Mouse (Mus musculus): ENCODE results near the gene Pcnt. TPM values are rescaled to one million over a fixed set of nuclear protein-coding genes. Genes with fewer than 3 reads are reported as not detected.

Gene Pcnt
- polyA plus RNA-seq, 1 experiment, result 41.7 TPM

DNA sequence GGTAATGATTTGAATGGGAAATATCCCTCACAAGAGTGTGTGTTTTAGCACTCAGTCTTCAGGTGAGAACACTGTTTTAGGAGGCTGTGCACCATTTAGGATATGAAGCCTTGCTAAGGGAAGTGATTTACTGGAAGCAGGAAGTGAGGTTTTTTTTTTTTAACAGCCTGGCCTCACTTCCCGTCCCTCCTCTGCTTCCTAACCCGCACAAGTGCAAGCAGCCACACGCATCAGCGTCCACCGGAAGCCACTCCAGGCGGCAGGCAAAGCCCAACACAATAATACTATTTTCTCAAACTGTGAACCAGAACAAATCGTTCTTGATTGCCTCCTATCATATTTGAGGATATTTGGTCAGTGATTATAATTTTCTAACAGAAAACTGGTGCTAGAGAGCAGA, 90.6 kb downstream of the Pcnt start:
- Histone ChIP-seq H3K27me3 (ENCODE audit: control insufficient read depth, insufficient read depth, low read length) (no peaks in the 10 kb centered on the region), H3K27ac (ENCODE audit: control insufficient read depth, insufficient read depth, low read length) (no peak overlapping the region), H3K4me1 (replicated peaks; ENCODE audit: control insufficient read depth, insufficient read depth, low read length) (peaks cover 15% of the 10 kb centered on the region), H3K4me3 (ENCODE audit: control insufficient read depth, insufficient read depth, low read length) (no peak overlapping the region), H3K36me3 (ENCODE audit: control insufficient read depth, insufficient read depth, low read length) (peaks cover 32% of the 10 kb centered on the region)
- 85% methylated on average over 7 of the region's 7 CpGs for WGBS
- no peak for DNase-seq
- TF ChIP-seq POLR2A (IDR thresholded peaks at IDR 0.05; ENCODE audit: control insufficient read depth, extremely low read depth, insufficient read depth, low read length, poor library complexity), result no peak
- no peak for TF ChIP-seq CTCF (IDR thresholded peaks at IDR 0.05; ENCODE audit: borderline replicate concordance, control insufficient read depth, extremely low read depth, insufficient read depth, low read length, poor library complexity)

DNA sequence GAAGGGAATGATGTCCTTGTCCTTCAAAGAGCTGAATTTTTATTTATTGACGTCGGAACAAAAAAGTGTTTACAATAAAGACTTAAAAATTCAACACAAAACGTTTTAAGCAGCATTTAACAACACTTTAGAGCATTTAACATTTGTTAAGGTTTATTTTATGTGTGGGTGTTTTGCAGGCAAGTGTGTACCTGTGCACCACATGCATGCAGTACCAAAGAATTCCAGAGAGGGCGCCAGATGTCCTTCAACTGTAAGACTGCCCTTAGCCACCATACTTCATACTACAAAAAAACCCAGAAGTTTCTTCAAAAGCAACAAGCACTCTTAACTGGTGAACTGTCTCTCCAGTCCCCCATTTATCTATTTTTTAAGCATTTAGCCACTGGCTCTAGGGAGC, 96.0 kb downstream of the Pcnt start:
- WGBS, result 14% methylated on average over 4 of the region's 4 CpGs
- H3K27me3 ChIP-seq (ENCODE audit: control insufficient read depth, insufficient read depth, low read length), result 0 out of 2 replicates have a peak, but pooled peaks cover 4% of the 10 kb centered on the region
- peak; percentile 60 for DNase-seq
- H3K36me3 ChIP-seq (ENCODE audit: control insufficient read depth, insufficient read depth, low read length), result peaks cover 11% of the 10 kb centered on the region
- no peak overlapping the region for H3K4me3 ChIP-seq (ENCODE audit: control insufficient read depth, insufficient read depth, low read length)
- no peak overlapping the region for H3K27ac ChIP-seq (ENCODE audit: control insufficient read depth, insufficient read depth, low read length)
- peaks cover 9% of the 10 kb centered on the region; the same call in 1 of the 2 replicates for H3K4me1 ChIP-seq (replicated peaks; ENCODE audit: control insufficient read depth, insufficient read depth, low read length)
- TF ChIP-seq POLR2A (IDR thresholded peaks at IDR 0.05; ENCODE audit: control insufficient read depth, extremely low read depth, insufficient read depth, low read length, poor library complexity) (no peak), CTCF (IDR thresholded peaks at IDR 0.05; ENCODE audit: borderline replicate concordance, control insufficient read depth, extremely low read depth, insufficient read depth, low read length, poor library complexity) (no peak)

DNA sequence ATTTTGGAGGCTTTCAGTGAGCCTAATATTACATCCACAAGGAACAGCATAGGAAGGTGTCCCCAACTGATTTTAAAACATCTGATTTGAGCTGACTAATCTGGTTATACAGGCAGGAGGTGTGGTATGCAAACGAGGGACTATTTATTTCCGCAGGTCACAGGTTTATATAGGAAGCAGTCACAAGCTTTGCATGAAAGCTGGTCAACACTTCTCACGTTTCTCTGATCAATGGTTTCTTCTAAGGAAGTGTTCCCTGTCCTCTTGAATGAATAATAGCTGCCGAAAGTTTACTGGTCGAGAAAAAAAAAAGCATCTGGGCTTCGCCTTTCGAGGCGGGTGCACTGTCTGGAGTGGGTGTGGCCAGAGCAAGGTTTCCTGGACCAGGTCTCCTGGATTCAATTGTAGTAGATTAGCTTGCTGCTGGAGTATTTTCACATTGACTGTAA, 96.5 kb downstream of the Pcnt start:
- Histone ChIP-seq H3K27ac (ENCODE audit: control insufficient read depth, insufficient read depth, low read length) (no peak overlapping the region), H3K4me3 (ENCODE audit: control insufficient read depth, insufficient read depth, low read length) (0 out of 2 replicates have a peak overlapping the region, but pooled peaks have one; percentile 4), H3K4me1 (replicated peaks; ENCODE audit: control insufficient read depth, insufficient read depth, low read length) (peaks cover 9% of the 10 kb centered on the region; the same call in 1 of the 2 replicates), H3K36me3 (ENCODE audit: control insufficient read depth, insufficient read depth, low read length) (peaks cover 6% of the 10 kb centered on the region; the same call in 1 of the 2 replicates), H3K27me3 (ENCODE audit: control insufficient read depth, insufficient read depth, low read length) (0 out of 2 replicates have a peak, but pooled peaks cover 4% of the 10 kb centered on the region)
- DNase-seq, result no peak
- WGBS, result 2% methylated on average over 8 of the region's 8 CpGs
- TF ChIP-seq POLR2A (IDR thresholded peaks at IDR 0.05; ENCODE audit: control insufficient read depth, extremely low read depth, insufficient read depth, low read length, poor library complexity) (no peak), CTCF (IDR thresholded peaks at IDR 0.05; ENCODE audit: borderline replicate concordance, control insufficient read depth, extremely low read depth, insufficient read depth, low read length, poor library complexity) (no peak)

DNA sequence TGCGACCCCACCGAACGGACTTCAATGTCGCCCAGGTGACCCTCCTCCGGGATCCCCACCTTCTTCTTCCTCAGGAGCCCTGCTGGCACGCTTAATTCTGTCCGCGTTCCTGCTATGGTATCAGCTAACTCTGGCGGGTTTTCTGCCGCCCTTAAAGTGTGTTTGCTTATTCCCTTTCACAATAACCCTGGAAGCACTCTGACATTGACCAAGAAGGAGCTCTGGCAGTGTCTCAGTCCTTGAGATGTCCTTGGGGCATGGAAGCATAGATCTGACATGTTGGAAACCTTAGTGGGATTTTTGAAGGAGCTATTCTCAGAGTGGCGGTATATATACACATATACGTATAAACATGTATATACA, 97.1 kb downstream of the Pcnt start:
- under 1% methylated on average over 12 of the region's 12 CpGs for WGBS
- peaks cover 9% of the 10 kb centered on the region; the same call in 1 of the 2 replicates for H3K4me1 ChIP-seq (replicated peaks; ENCODE audit: control insufficient read depth, insufficient read depth, low read length)
- H3K27ac ChIP-seq (ENCODE audit: control insufficient read depth, insufficient read depth, low read length), result no peak overlapping the region
- H3K4me3 ChIP-seq (ENCODE audit: control insufficient read depth, insufficient read depth, low read length), result peak overlapping the region; percentile 82
- peaks cover under 1% of the 10 kb centered on the region; the same call in 1 of the 2 replicates for H3K36me3 ChIP-seq (ENCODE audit: control insufficient read depth, insufficient read depth, low read length)
- TF ChIP-seq CTCF (IDR thresholded peaks at IDR 0.05; ENCODE audit: borderline replicate concordance, control insufficient read depth, extremely low read depth, insufficient read depth, low read length, poor library complexity) (no peak), POLR2A (IDR thresholded peaks at IDR 0.05; ENCODE audit: control insufficient read depth, extremely low read depth, insufficient read depth, low read length, poor library complexity) (no peak)
- DNase-seq, result no peak
- 0 out of 2 replicates have a peak, but pooled peaks cover 4% of the 10 kb centered on the region for H3K27me3 ChIP-seq (ENCODE audit: control insufficient read depth, insufficient read depth, low read length)

DNA sequence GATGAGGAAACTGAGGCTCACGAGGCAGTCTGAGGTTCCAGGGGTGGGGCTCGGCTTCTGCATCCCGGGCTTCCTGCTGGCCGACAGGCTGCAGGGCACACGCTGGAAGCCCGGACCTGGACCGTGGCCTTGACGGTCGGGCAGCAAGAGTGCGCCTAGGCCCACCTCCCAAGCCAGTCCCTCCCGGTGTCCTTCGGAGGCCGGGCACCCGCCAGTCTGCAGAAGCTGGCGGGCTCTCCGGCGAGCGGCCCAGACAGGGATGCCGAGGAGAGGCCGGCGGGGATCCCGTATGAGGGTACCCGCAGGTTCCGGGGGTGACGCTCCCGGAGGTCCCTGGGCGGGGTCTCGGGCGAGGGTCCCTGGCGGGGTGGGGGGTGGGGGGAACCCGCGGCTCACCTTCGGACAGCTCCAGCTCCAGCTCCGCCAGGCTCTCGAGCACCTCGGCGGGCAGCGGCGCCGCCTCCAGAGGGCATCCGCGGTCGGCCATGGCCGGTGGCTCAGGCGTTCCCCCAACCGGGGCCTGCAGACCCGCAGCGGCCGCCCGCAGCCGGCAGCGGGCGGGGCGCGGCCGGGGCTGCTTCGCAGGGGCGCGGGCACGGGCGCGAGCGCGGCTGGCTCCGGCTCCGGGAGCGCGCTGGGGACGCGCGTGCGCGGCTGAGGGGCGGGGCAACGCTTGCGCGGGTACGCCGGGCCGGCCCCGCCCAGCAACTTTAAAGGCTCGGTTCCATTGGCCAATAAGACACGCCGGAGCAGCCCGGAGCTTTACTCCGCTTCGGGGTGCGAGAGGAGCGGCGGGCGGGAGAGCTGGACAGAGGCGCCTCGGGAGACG, 97.7 kb downstream of the Pcnt start, which contains the start of gene Dip2a:
TSS of gene Dip2a (minus strand) at position 581 of the 829 bp plus-strand sequence.
- WGBS, result 1% methylated on average over 94 of the region's 94 CpGs
- 0 out of 2 replicates have a peak, but pooled peaks cover 4% of the 10 kb centered on the region for H3K27me3 ChIP-seq (ENCODE audit: control insufficient read depth, insufficient read depth, low read length)
- 0 out of 2 replicates have a peak, but pooled peaks have one; percentile 52 for TF ChIP-seq CTCF (IDR thresholded peaks at IDR 0.05; ENCODE audit: borderline replicate concordance, control insufficient read depth, extremely low read depth, insufficient read depth, low read length, poor library complexity)
- TF ChIP-seq POLR2A (IDR thresholded peaks at IDR 0.05; ENCODE audit: control insufficient read depth, extremely low read depth, insufficient read depth, low read length, poor library complexity), result 0 out of 2 replicates have a peak, but pooled peaks have one; percentile 42
- DNase-seq, result peak; percentile 95
- H3K36me3 ChIP-seq (ENCODE audit: control insufficient read depth, insufficient read depth, low read length), result no peaks in the 10 kb centered on the region
- H3K4me1 ChIP-seq (replicated peaks; ENCODE audit: control insufficient read depth, insufficient read depth, low read length), result peaks cover 9% of the 10 kb centered on the region; the same call in 1 of the 2 replicates
- H3K27ac ChIP-seq (ENCODE audit: control insufficient read depth, insufficient read depth, low read length), result no peak within 1 kb of the TSS
- peak within 1 kb of the TSS; percentile 82 for H3K4me3 ChIP-seq (ENCODE audit: control insufficient read depth, insufficient read depth, low read length)

DNA sequence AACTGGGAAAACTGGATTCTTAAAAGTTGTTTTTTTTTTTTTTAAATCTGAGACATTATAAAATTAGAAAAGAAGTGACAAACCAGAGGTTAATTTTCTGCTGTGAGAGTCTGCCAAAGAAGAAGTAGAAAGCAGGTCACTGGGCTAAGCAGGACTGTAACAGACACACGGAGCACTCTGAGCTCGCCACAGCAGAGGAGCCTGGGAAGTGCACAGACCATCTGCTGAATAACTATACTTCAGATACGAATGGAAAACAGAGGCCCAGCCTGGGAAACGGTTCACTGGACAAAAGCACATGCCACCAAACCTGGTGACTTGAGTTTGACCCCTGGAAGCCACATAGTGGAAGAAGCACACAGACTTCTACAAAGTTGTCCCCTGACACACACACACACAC, 108.2 kb downstream of the Pcnt start:
- DNase-seq, result no peak
- Histone ChIP-seq H3K4me3 (ENCODE audit: control insufficient read depth, insufficient read depth, low read length) (no peak overlapping the region), H3K36me3 (ENCODE audit: control insufficient read depth, insufficient read depth, low read length) (no peaks in the 10 kb centered on the region), H3K4me1 (replicated peaks; ENCODE audit: control insufficient read depth, insufficient read depth, low read length) (no peaks in the 10 kb centered on the region), H3K27me3 (ENCODE audit: control insufficient read depth, insufficient read depth, low read length) (no peaks in the 10 kb centered on the region), H3K27ac (ENCODE audit: control insufficient read depth, insufficient read depth, low read length) (no peak overlapping the region)
- 77% methylated on average over 4 of the region's 4 CpGs for WGBS
- TF ChIP-seq CTCF (IDR thresholded peaks at IDR 0.05; ENCODE audit: borderline replicate concordance, control insufficient read depth, extremely low read depth, insufficient read depth, low read length, poor library complexity) (no peak), POLR2A (IDR thresholded peaks at IDR 0.05; ENCODE audit: control insufficient read depth, extremely low read depth, insufficient read depth, low read length, poor library complexity) (no peak)
